Mouse (Mus musculus): Measurements from ENCODE around the gene Zfp580.
"Not testable (repeated sequence)": the region's sequence is repeated elsewhere in the genome, so short reads cannot be mapped to it uniquely, and the experiment has no call there.

Zfp580 gene

GRCm38 (mm10) chr7:5074984-5075383 is 23.6 kb downstream of the Zfp580 start:
- DNase-seq, result peak in 1 of 2 experiments; percentile 40

GRCm38 (mm10) chr7:5076931-5077330 is 25.6 kb downstream of the Zfp580 start:
- DNase-seq, result no peak

- DNase-seq, result not testable (repeated sequence)
Observed at GRCm38 (mm10) chr7:5079365-5080009, 28.1 kb downstream of the Zfp580 start.

- peak; percentile 96 for DNase-seq
Observed at GRCm38 (mm10) chr7:5080010-5080751, 28.8 kb downstream of the Zfp580 start, which contains the start of gene Epn1. Epn1 (plus strand) TSS chr7:5080235.

- DNase-seq, result no peak
Observed at GRCm38 (mm10) chr7:5080815-5081214, 29.5 kb downstream of the Zfp580 start.

- DNase-seq, result no peak
Observed at GRCm38 (mm10) chr7:5081241-5081640, 29.9 kb downstream of the Zfp580 start.

- no peak for DNase-seq
Observed at GRCm38 (mm10) chr7:5081939-5082338, 30.6 kb downstream of the Zfp580 start.

- DNase-seq, result peak; percentile 67 to 74
Observed at GRCm38 (mm10) chr7:5083325-5084105, 32.2 kb downstream of the Zfp580 start.

- DNase-seq, result no peak
Observed at GRCm38 (mm10) chr7:5085512-5085911, 34.2 kb downstream of the Zfp580 start.

- no peak for DNase-seq
Observed at GRCm38 (mm10) chr7:5086921-5087440, 35.6 kb downstream of the Zfp580 start.

GRCm38 (mm10) chr7:5087886-5088285 is 36.5 kb downstream of the Zfp580 start:
- peak; percentile 59 to 70 for DNase-seq

- no peak for DNase-seq
Observed at GRCm38 (mm10) chr7:5089853-5090252, 38.5 kb downstream of the Zfp580 start.

GRCm38 (mm10) chr7:5091008-5091728 is 39.8 kb downstream of the Zfp580 start:
- DNase-seq, result no peak

- DNase-seq, result no peak
Observed at GRCm38 (mm10) chr7:5092381-5092780, 41.0 kb downstream of the Zfp580 start.

GRCm38 (mm10) chr7:5092831-5093510 is 41.6 kb downstream of the Zfp580 start:
- no peak for DNase-seq

- DNase-seq, result no peak
Observed at GRCm38 (mm10) chr7:5098769-5099168, 47.4 kb downstream of the Zfp580 start.

GRCm38 (mm10) chr7:5099796-5100195 is 48.5 kb downstream of the Zfp580 start:
- DNase-seq, result no peak

- DNase-seq, result no peak
Observed at GRCm38 (mm10) chr7:5101066-5101663, 49.8 kb downstream of the Zfp580 start.

- peak; percentile 32 to 43 for DNase-seq
Observed at GRCm38 (mm10) chr7:5102564-5102963, 51.2 kb downstream of the Zfp580 start.
